Mouse (Mus musculus) forebrain, embryonic 14.5 days (tissue): ENCODE data around the gene Ntn5. TPM values are rescaled to one million over a fixed set of nuclear protein-coding genes. Genes with fewer than 3 reads are reported as not detected.

Experiments used
- ATAC-seq: fragments of 200-750 bp; cut with Nextera tagmentation; 2 replicates; pipeline ENCODE4 v1.8.0; 2017; ENCODE audit warnings: mild to moderate bottlenecking, moderate library complexity
- DNase-seq: peaks from one replicate; pipeline ENCODE4 v3.0.0-alpha.2; 2015; ENCODE audit warnings: low spot score
- H3K27ac ChIP-seq: fragments of 300-500 bp; sonication (generic); 2 replicates; pipeline ENCODE4 v1.5.1; 2014; ENCODE audit warnings: low read depth, mild to moderate bottlenecking, control low read depth, low read length, moderate library complexity
- H3K27me3 ChIP-seq: fragments of 300-500 bp; sonication (generic); replicated peaks from 2 replicates; pipeline ENCODE4 v1.6.1; 2014; ENCODE audit warnings: low read length, control low read depth, mixed read lengths; ENCODE audit not compliant: control insufficient read depth, insufficient read depth
- H3K36me3 ChIP-seq: fragments of 300-500 bp; sonication (generic); 2 replicates; pipeline ENCODE4 v1.6.1; 2014; ENCODE audit warnings: low read length, control low read depth; ENCODE audit not compliant: control insufficient read depth, insufficient read depth
- H3K4me1 ChIP-seq: fragments of 300-500 bp; sonication (generic); 2 replicates; pipeline ENCODE4 v1.6.1; 2014; ENCODE audit warnings: antibody characterized with exemption, low read length, control low read depth; ENCODE audit not compliant: control insufficient read depth, insufficient read depth
- H3K4me2 ChIP-seq: fragments of 300-500 bp; sonication (generic); 2 replicates; pipeline ENCODE4 v1.6.1; 2014; ENCODE audit warnings: mild to moderate bottlenecking, control low read depth, low read length
- H3K4me3 ChIP-seq: fragments of 300-500 bp; sonication (generic); 2 replicates; pipeline ENCODE4 v1.5.1; 2014; ENCODE audit warnings: low read depth, low read length, control low read depth
- H3K9ac ChIP-seq: fragments of 300-500 bp; sonication (generic); 2 replicates; pipeline ENCODE4 v1.6.1; 2014; ENCODE audit warnings: mild to moderate bottlenecking, low read length, control low read depth, moderate library complexity
- H3K9me3 ChIP-seq: fragments of 300-500 bp; sonication (generic); replicated peaks from 2 replicates; pipeline ENCODE4 v1.6.1; 2016; ENCODE audit warnings: low read length, control low read depth, mixed read lengths; ENCODE audit not compliant: control insufficient read depth
- WGBS: fragments of 180-500 bp; shearing (Covaris S2); extraction: QIAGEN DNeasy Blood & Tissue Kit; methylation state at CpG from one replicate; pipeline ENCODE4 v1.1.7; 2014; 5-methylcytosine and 5-hydroxymethylcytosine counted together
- polyA plus RNA-seq: library from polyadenylated mRNA; unstranded; fragments of >200 nt; fragmentation: Nextera tagmentation; extraction: Ambion mirVana; gene quantifications from 2 replicates; pipeline ENCODE4 v1.2.1, GENCODE M21; 2014

The Ntn5 gene
- polyA plus RNA-seq, 1 experiment from 2014 or later = 0.41 TPM

DNA sequence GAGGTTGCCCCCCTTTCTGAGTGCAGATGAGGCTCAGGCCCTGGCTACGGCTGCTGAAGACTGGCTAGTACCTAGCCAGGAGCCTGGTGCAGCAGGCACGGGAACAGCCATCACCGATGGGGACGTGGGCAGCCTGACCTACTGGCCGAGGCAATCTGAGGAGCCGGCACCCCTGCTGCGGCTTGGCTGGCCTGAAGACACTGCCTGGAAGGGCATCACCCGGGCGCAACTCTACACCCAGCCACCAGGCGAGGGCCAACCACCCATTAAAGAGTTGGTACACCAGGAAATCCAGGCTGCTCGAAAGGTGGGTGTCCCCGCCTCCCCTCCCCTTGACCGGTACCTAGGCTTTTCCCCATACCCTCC is 38.5 kb downstream of the Ntn5 start:
- Histone ChIP-seq H3K27me3 (no peaks in the 10 kb centered on the region), H3K4me3 (no peak overlapping the region), H3K9me3 (no peaks in the 10 kb centered on the region), H3K4me2 (no peak overlapping the region), H3K9ac (no peak overlapping the region), H3K27ac (no peak overlapping the region), H3K36me3 (peaks cover 84% of the 10 kb centered on the region), H3K4me1 (peaks cover 6% of the 10 kb centered on the region; the same call in 1 of the 2 replicates)
- ATAC-seq (no peak), DNase-seq (no peak)
- 86% methylated on average over 13 of the region's 13 CpGs for WGBS

GRCm38 (mm10) chr7:45723301-45723700 is 39.5 kb downstream of the Ntn5 start:
- Histone ChIP-seq H3K4me3 (no peak overlapping the region), H3K9ac (no peak overlapping the region), H3K36me3 (peaks cover 87% of the 10 kb centered on the region), H3K4me1 (peaks cover 6% of the 10 kb centered on the region; the same call in 1 of the 2 replicates), H3K9me3 (no peaks in the 10 kb centered on the region), H3K27me3 (no peaks in the 10 kb centered on the region), H3K27ac (no peak overlapping the region), H3K4me2 (no peak overlapping the region)
- no peak for ATAC-seq
- no peak for DNase-seq
- WGBS = 93% methylated on average over 4 of the region's 4 CpGs

DNA sequence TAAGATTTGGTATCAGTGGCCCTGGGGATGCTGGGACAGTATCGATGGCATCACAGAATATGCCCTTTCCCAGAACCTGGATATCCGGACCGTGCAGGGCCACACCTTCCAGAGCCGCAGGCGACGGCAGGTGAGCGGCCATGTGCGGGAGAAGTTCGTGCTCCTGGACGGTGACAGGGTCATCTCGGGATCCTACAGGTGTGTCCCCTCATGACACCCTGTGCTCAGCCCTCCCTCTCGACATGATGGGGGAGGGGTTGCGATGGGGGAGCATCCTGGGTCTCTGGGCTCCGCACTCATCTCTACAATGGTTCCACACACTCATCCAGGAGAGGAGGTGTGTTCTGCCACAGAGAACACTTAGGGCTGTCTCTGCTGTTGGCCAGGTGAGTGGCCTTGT is 40.0 kb downstream of the Ntn5 start:
- DNase-seq (no peak), ATAC-seq (no peak)
- Histone ChIP-seq H3K36me3 (peaks cover 88% of the 10 kb centered on the region), H3K9me3 (no peaks in the 10 kb centered on the region), H3K27ac (no peak overlapping the region), H3K4me2 (no peak overlapping the region), H3K4me1 (peaks cover 4% of the 10 kb centered on the region; the same call in 1 of the 2 replicates), H3K4me3 (no peak overlapping the region), H3K27me3 (no peaks in the 10 kb centered on the region), H3K9ac (no peak overlapping the region)
- 96% methylated on average over 14 of the region's 14 CpGs for WGBS

DNA sequence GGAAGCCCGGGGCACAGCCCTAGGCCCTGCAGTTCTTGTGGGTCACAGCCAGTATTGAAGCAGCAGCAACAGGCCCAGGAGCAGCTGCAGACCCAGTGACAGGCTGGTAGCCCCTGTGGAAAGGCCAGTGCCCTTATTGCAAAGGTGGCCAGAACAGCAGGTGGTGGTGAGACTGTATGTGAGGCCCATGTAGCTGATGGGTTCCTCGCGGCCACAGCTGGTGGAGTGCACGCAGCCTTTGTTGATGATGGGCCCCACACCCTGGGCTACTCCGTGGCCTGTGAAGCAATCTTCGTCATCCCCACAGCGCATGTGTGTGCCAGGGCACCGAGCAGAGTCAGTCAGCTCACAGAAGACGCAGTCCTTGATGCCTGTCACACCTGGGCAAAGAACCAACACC is 41.3 kb downstream of the Ntn5 start:
- WGBS = 84% methylated on average over 9 of the region's 9 CpGs
- no peak for ATAC-seq
- DNase-seq = no peak
- H3K9ac ChIP-seq = no peak overlapping the region
- H3K27me3 ChIP-seq = no peaks in the 10 kb centered on the region
- no peaks in the 10 kb centered on the region for H3K4me1 ChIP-seq
- peaks cover 86% of the 10 kb centered on the region for H3K36me3 ChIP-seq
- H3K9me3 ChIP-seq = no peaks in the 10 kb centered on the region
- no peak overlapping the region for H3K4me2 ChIP-seq
- no peak overlapping the region for H3K27ac ChIP-seq
- H3K4me3 ChIP-seq = no peak overlapping the region

GRCm38 (mm10) chr7:45725713-45726112 is 41.9 kb downstream of the Ntn5 start, which contains the start of gene Spaca4:
TSS of gene Spaca4 (minus strand) at chr7:45725813.
- Histone ChIP-seq H3K27me3 (no peaks in the 10 kb centered on the region), H3K4me1 (no peaks in the 10 kb centered on the region), H3K4me2 (no peak within 1 kb of the TSS), H3K4me3 (no peak within 1 kb of the TSS), H3K27ac (no peak within 1 kb of the TSS), H3K9ac (no peak within 1 kb of the TSS), H3K9me3 (no peaks in the 10 kb centered on the region), H3K36me3 (peaks cover 80% of the 10 kb centered on the region)
- no peak for DNase-seq
- WGBS = 92% methylated on average over 11 of the region's 11 CpGs
- ATAC-seq = no peak

DNA sequence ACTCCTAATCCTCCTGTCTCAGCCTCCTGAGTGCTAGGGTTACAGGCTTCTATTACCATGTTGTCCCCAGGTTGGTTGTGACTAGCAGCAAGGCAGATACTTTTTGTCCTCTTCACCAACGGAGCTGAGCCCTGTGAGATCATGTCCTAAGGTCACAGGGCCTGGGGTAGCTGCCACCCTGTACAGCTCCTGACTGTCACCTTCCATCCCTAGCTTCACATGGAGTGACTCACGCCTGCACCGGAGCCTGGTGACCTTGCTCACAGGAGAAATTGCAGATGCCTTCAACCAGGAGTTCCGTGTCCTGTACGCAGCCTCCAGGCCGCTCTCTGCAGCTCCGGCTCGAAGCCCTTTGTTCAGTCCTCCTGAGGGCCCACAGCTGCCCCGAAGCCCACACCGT is 42.6 kb downstream of the Ntn5 start:
- no peak overlapping the region for H3K4me2 ChIP-seq
- 93% methylated on average over 10 of the region's 10 CpGs for WGBS
- H3K9ac ChIP-seq = no peak overlapping the region
- H3K4me3 ChIP-seq = no peak overlapping the region
- H3K27me3 ChIP-seq = no peaks in the 10 kb centered on the region
- H3K36me3 ChIP-seq = peaks cover 73% of the 10 kb centered on the region
- no peak overlapping the region for H3K27ac ChIP-seq
- ATAC-seq (no peak), DNase-seq (no peak)
- H3K4me1 ChIP-seq = no peaks in the 10 kb centered on the region
- no peaks in the 10 kb centered on the region for H3K9me3 ChIP-seq

DNA sequence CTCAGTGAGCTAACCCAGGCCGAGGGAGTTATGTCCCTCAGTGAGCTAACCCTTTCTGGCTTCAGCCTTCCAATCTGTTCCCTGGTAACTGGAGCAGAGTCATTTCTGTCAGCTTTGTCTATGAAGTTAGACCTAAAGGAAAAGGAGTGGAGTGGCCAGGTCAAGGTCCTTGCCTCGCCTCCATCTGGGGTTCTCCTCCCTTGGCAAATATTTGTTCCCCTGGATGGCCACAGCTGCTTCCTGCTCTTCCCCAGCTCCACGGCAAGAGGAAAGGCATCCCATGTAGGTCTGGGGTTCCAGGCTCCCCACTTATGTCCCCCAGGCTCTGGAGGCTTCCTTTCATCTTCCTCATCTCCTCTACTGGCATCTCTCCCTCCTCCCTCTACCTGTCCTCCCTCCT is 43.8 kb downstream of the Ntn5 start:
- H3K9ac ChIP-seq = no peak overlapping the region
- peaks cover 61% of the 10 kb centered on the region for H3K36me3 ChIP-seq
- no peak overlapping the region for H3K4me3 ChIP-seq
- H3K27ac ChIP-seq = no peak overlapping the region
- ATAC-seq (no peak), DNase-seq (no peak)
- H3K4me1 ChIP-seq = no peaks in the 10 kb centered on the region
- 85% methylated on average over 3 of the region's 3 CpGs for WGBS
- H3K27me3 ChIP-seq = no peaks in the 10 kb centered on the region
- H3K9me3 ChIP-seq = no peaks in the 10 kb centered on the region
- no peak overlapping the region for H3K4me2 ChIP-seq

- no peak overlapping the region for H3K4me2 ChIP-seq
- 0 out of 2 replicates have a peak, but pooled peaks have one; percentile 37 for ATAC-seq
- peak; percentile 39 for DNase-seq
- H3K27me3 ChIP-seq = no peaks in the 10 kb centered on the region
- H3K4me3 ChIP-seq = no peak overlapping the region
- H3K27ac ChIP-seq = no peak overlapping the region
- H3K9ac ChIP-seq = no peak overlapping the region
- H3K9me3 ChIP-seq = no peaks in the 10 kb centered on the region
- H3K36me3 ChIP-seq = peaks cover 29% of the 10 kb centered on the region
- 13% methylated on average over 16 of the region's 16 CpGs for WGBS
- no peaks in the 10 kb centered on the region for H3K4me1 ChIP-seq
Measured at GRCm38 (mm10) chr7:45730727-45731431, 47.1 kb downstream of the Ntn5 start.

GRCm38 (mm10) chr7:45733477-45733876 is 49.7 kb downstream of the Ntn5 start:
- Histone ChIP-seq H3K27ac (no peak overlapping the region), H3K36me3 (peaks cover 11% of the 10 kb centered on the region; the same call in 1 of the 2 replicates), H3K4me3 (no peak overlapping the region), H3K9ac (no peak overlapping the region), H3K4me1 (no peaks in the 10 kb centered on the region), H3K4me2 (no peak overlapping the region), H3K9me3 (no peaks in the 10 kb centered on the region), H3K27me3 (no peaks in the 10 kb centered on the region)
- DNase-seq (no peak), ATAC-seq (no peak)
- 81% methylated on average over 5 of the region's 5 CpGs for WGBS
